Mouse (Mus musculus) CD4-positive helper T cell, adult 2 months (primary cell): ENCODE measurements around the gene Cxcl16.
A peak's percentile ranks its signal among the peaks of the same experiment; 100 is the strongest.

Experiments used
- DNase-seq: peaks from one replicate; pipeline ENCODE4 v3.0.0-alpha.2; 2012; ENCODE audit warnings: low read depth, missing footprints, low spot score

Cxcl16 gene

GRCm38 (mm10) chr11:70459601-70460101 is at the start of gene Cxcl16:
Gene Cxcl16, minus strand, starts transcription at chr11:70459984.
- DNase-seq: peak; percentile 34

DNA sequence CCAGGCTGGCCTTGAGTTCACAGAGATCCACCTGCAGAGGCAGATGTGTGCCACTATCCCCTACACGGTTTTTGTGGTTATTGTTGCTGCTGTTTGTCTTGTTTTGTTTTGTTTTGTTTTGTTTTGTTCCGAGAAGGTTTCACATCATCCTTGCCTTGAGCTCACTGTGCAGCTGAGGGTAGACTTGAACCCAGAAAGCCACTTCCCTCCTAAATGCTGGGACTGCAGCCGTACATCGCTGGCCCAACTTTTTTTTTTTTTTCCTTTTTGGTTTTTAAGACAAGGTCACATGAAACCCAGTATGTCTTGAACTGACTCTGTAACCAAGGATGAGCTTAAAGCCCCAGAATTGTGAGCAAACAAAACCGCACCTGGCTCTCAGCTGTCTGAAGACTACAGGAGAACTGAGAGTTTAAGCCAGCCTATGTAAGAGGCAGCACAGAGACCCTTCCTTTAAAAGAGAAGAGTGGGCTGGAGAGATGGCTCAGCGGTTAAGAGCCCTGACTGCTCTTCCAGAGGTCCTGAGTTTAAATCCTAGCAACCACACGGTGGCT is 47.3 kb upstream of the Cxcl16 start:
- DNase-seq: no peak

- peak; percentile 80 for DNase-seq
Observed at GRCm38 (mm10) chr11:70506385-70506784, 46.6 kb upstream of the Cxcl16 start.

DNA sequence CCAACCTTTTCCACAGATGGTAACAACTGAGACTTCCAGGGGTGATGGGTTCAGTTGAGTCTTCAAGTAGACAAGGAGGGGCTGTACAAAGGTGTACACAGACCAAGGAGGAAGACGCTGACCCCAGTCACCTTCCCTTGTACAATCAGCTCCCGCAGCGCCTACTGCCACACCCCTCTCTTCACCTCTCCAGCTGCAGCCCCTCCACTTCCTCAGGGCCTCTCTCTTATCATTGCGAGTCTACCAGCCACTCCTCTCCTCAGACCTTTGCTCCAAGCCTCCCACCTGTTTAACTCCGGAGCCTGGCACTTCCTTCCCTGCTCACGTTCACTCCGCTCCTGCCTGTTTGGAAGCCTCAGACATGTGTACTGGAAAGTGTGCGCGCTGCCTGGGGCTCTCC is 45.2 kb upstream of the Cxcl16 start, which contains the start of gene Tm4sf5:
Tm4sf5 (plus strand) TSS at position 275 of the 400 bp plus-strand sequence.
- DNase-seq: no peak

DNA sequence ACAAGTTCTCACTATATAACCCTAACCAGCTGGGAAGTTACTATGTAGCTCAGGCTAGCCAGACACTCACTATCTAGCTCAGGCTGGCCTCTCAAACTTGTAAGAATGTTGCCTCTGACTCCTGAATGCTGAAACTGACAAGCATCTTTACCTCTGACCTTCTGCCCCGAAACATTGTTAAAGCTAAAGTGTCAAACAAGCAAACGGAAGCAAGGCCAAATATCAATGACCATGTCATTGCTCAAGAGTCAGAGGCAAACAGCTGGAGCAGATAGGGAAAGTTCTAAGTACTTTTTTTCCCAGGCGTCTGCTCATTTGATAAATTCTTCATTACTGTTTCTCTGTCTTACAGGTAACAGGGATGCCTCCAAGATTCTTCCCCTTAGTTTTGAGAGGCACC is 42.2 kb upstream of the Cxcl16 start:
- DNase-seq: no peak

DNA sequence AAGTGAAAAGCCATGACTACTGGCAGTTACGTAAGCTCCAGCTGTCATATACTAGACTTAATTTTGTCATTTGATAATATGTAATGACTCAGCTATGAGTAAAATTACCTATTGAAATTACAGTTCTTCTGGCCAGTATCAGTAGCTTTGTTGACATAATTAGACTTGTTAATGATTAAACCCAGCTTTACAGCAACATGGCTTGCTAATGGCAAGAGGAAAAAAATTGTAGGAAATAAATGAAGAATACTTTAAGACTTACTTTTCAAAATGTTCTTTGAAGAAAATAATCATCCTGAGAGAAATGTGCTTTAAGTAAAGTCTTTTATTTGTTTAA is 40.7 kb upstream of the Cxcl16 start:
- no peak for DNase-seq

- DNase-seq: peak; percentile 28
Observed at GRCm38 (mm10) chr11:70499566-70500475, 40.0 kb upstream of the Cxcl16 start.

- DNase-seq: no peak
Observed at GRCm38 (mm10) chr11:70489684-70490083, 29.9 kb upstream of the Cxcl16 start.

DNA sequence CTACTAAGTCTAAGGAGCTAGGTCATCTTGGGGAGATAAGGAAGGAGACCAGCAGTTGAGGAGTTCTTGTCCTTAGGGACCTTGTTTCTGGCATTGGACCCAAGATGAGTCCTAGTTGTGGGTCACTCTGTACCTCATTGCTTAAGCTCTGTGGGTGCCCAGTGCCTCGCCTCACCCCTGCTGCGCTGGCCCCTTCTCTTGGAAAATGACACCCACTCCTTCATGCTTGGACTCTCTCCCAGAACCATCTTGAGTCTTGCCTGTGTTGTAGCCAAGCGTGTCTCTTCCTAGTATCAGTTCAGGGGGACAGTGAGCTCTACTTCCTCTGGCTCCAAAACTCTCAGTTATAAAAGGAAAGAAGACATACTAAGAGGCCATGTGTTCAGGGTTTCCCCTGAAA is 29.4 kb upstream of the Cxcl16 start:
- DNase-seq: no peak

DNA sequence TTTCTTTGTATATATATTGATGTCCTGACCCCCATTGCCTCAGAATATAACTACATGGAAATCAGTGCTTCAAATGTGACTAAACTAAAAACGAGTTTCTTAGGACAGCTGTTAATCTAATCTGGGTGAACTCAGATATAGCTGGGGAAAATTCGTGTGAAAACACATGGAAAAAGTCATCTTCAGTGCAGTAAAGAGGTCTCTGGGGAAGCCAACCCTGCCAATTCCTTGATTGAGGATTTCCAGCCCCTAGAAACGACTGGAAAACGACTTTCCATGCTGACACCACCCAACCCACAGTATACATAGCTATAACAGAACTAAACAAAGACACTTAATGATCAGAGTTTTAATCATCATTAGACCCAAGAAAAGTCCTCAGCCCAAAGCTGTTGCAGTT is 28.0 kb upstream of the Cxcl16 start:
- DNase-seq: no peak

DNA sequence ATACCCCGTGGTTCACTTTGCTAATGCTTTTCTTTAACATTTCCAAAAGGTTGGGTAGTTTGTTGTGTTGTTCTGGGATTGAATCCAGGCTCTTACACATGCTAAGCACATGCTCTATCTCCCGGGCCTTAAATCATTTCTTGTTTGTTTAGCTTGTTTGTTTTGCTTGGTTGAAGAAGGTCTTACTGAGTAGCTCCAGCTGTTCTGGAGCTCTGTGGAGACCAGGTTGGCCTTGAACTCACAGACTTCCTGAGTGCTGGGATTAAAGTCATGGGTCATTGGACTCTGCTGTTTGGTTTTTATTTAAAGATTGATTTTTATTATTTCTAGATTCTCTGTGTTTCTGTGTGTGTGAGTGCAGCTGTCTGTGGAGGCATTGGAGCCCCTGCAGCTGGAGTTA is 25.7 kb upstream of the Cxcl16 start:
- DNase-seq: no peak

GRCm38 (mm10) chr11:70474872-70475534 is 15.2 kb upstream of the Cxcl16 start:
- no peak for DNase-seq

- DNase-seq: peak; percentile 37
Observed at GRCm38 (mm10) chr11:70473291-70473690, 13.5 kb upstream of the Cxcl16 start.

- no peak for DNase-seq
Observed at GRCm38 (mm10) chr11:70472716-70473115, 12.9 kb upstream of the Cxcl16 start.

- no peak for DNase-seq
Observed at GRCm38 (mm10) chr11:70469764-70470163, 10.0 kb upstream of the Cxcl16 start.

DNA sequence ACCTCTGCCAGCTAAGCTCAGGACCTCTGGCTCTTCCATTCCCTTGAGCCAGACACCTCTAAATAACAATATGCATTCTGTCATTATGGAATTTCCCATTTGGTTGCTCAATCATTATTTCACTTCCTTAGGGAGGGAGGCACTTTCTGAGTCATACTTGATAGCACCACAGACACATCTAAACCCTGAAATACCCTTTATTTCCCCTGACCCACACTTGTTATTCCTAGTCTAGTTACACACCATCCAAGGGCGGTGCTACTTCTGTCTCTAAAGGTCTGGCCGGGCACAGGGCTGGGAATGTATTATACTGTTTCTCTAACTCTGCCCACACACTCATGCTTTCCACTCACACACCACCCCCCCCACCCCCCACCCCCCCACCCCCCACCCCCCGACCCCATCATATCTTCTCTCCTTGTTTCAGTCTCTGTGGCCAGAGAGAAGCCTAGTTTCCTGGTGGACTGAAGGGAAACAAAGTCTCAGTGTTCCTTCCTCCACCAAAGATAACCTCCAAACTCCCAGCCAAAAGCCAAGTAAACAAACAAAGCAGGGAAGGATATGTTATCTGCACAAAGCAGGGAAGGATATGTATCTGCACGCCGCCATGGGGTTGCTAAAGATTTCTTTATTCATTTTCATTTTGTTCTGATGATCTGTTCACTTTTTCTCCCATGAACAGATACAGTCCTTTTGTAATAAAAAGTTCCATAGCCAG is 8.3 kb upstream of the Cxcl16 start:
- DNase-seq: no peak

DNA sequence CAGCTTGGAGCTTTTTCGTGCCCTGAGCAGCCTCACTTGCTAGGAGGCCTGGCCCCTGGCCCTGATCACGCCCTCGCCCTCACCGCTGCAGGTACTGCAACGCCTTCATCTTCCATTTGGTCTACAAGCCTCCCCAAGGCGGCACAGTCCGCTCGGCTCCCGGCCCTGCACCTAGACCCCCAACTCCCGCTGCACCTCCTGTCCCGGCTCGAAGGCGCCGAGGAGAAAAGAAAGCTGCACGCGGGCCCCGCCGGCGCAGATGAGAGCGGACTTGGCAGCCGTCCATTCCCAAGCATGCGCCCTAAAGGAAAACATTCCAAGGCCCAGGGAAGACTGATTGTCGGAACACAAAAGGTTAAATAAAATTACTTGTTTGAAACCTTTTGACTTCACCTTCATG is 6.0 kb upstream of the Cxcl16 start:
- no peak for DNase-seq

DNA sequence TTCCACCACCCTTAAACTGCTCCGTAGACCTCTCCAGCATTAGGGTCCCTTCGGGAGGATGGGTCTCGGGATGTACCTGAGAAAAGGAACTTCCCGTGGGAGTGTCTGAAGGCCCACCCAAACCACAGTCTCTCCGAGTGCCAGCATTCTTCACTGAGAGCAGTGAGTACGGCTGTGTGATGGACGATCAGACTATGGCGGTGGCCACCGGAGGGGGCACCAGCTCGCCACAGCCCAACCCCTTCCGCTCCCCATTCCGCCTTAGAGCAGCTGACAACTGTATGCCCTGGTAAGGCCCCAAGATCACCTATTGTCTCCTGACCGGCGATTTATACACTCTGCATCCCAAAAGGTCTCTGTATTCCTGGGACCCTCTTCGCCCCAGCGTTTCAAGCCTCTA is 5.4 kb upstream of the Cxcl16 start:
- no peak for DNase-seq

GRCm38 (mm10) chr11:70463970-70464369 is 4.2 kb upstream of the Cxcl16 start:
- no peak for DNase-seq

- DNase-seq: no peak
Observed at GRCm38 (mm10) chr11:70458688-70459600, 840 bp downstream of the Cxcl16 start, which contains the start of gene Zmynd15. Gene Zmynd15, plus strand, starts transcription at chr11:70459433.
